Mouse (Mus musculus) mouse trophoblast stem cell (cell line): ENCODE measurements at regions not wholly inside any gene's neighbourhood (a gene's known extent, or its start where the extent isn't known, plus 50 kb on each side); places are given as distances from the start of the nearest gene placed in this dataset.

Source experiments
- in situ Hi-C, 2 experiments: fragments of 300-500 bp; cut with MseI, MboI; formaldehyde crosslinking; loops; 2 replicates in 1 of 2; 3 replicates in 1 of 2; pipeline ENCODE4 v1.15.1; 2025

DNA sequence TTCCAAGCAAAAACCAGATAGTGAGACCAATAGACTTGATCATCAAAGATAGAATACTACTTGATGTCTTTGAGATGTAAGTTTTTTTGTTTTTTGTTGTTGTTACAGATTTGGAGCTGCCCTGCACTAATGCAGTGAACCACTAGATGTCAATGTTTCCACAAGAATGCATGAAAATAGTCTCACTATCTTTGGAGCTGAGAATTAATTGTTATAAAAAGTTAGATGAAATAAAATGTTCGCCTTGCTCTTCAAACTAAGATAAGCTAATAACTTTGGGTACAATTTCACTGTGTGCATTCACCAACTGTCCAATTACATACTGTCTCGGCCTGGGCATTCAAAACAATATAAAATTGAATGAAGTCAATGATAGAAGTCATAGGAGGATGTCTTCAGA is 223.2 kb upstream of the Agtr1b start:
- in situ Hi-C loops, result no loop called here

DNA sequence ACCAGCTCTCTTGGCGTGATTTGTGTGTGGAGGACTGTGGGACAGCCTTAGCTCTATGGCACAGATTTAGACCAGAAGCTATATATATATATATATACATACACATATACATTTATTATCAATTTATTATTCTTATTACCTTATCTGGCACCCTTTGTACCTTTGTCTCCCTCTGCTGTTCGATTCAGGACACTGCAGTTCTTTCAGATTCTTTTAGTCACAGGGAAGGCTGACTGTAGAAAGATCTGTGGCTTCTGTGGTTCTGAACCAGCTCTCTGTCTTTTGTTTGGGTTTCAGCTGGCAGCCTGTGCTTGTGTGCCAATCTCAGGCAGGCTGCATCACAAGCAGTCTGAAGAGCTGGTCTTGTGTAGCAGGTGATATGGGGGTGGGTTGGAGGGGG is 184.6 kb upstream of the Agtr1b start:
- in situ Hi-C loops, result no loop called here

DNA sequence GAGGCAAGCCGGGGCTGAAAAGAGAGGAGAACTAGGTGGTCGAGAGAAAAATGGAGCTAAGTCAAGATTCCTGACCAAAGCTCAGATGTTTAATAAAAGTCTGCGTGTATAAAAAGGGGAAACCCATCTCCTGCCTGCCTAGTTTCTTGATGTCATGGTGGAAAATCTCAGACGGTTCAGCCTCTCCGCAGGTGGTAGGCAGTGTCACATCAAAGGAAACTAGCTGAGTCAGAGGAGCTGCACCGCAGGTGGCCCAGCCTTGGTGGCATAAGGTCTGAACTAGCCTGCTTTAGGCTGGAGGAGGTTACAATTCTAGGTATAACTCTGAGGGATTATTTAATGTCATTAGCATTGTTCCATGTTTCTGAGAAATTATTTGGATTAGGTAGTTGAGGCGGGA is 177.0 kb upstream of the Agtr1b start:
- in situ Hi-C loops, result no loop called here

DNA sequence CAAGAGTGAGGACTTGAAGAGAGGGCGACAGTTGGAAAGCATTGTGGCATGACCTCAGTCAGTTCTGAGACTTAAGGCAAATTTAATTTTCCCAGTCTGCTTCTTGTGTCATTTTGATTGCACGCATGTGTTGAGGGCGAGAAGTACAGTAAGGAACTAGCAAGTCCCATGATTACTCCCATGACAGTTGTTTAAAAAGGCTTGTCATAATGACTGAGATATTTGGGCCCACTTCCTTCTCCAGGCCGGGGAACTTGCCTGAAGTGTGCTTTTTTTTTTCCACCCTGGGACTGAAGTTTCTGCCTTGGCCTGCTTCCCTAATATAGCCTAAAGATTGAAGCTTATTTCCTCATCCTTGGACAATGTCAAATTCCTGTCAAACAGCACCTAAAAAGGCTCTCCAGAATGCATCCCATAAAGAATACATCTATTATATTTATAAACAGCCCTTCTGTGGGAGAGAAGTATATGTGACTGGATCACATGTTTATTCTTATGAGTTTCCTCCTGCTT is 171.6 kb upstream of the Agtr1b start:
- in situ Hi-C loops, result no loop called here

DNA sequence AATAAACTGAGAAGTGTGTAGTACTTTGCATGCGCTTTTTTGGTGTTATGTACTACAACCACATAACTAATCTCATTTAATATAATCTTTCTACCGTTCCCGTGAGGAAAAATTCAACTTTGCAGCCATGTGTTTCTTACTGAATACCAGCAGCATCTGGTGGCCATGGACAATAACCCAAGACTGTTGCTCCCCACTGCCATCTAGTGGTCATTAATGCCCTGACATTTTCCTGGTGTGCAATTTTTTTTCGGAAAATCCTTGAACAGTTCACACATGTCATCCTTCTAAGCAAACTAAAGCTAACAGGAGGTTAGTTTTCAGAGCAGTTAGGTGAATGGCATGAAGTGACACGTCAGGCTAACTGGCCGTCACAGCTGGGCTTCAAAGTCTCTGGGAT is 153.8 kb upstream of the Agtr1b start:
- in situ Hi-C loops, result loop anchor here in 1 of 2 experiments (25.0 kb wide), 1 partner anchor 258 kb away; no protein-coding TSS in a partner anchor

DNA sequence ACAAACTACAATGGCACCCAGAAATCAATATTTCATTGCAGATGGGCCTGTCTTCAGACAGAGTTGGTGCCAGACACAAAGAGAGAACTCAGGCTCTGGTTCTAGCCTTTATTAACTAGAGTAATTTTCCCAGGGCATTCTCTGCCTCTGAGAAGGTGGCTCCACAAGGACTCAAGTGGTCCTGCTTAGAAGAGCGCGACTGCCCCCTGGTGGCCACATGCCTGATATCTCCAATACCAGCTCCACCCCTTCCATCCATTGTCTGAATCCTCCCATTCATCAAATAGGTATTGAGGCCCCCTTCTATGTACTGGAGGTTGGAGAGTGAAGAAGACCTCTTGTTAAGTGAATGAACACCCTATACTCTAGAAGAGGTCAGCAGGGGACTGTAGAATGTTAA is 142.2 kb upstream of the Agtr1b start:
- in situ Hi-C loops, result loop anchor here in 1 of 2 experiments (25.0 kb wide), 1 partner anchor 247 kb away; no protein-coding TSS in a partner anchor

DNA sequence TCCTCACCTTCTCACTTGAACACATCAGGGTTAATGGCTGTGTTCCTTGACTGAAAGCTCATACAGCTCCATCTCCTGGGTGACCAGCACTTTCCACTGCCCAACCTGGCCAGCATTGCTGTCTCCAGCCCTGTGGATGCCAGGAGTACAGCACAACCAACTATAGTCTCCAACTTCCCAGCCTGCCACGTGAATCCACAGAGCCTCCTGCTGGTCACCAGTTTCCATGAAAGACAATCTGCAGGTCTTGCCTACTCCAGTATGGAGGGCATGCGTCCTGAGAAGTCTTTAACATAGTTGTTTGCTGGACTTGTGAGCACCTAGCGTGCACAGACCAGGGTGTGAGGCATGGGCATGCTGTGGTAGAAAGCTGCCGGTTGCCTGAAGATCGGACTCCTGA is 138.6 kb upstream of the Agtr1b start:
- in situ Hi-C loops, result loop anchor here in 1 of 2 experiments (25.0 kb wide), 1 partner anchor 243 kb away; no protein-coding TSS in a partner anchor
